Mouse (Mus musculus) frontal cortex, adult 2 months (tissue): ENCODE measurements at regions not wholly inside any gene's neighbourhood (a gene's known extent, or its start where the extent isn't known, plus 50 kb on each side); places are given as distances from the start of the nearest gene placed in this dataset.

Source experiments
- DNase-seq, 2 experiments: peaks; one replicate each; pipeline ENCODE4 v3.0.0; 2022; ENCODE audit warnings: low spot score in 1 of 2; ENCODE audit errors: extremely low spot score in 1 of 2

DNA sequence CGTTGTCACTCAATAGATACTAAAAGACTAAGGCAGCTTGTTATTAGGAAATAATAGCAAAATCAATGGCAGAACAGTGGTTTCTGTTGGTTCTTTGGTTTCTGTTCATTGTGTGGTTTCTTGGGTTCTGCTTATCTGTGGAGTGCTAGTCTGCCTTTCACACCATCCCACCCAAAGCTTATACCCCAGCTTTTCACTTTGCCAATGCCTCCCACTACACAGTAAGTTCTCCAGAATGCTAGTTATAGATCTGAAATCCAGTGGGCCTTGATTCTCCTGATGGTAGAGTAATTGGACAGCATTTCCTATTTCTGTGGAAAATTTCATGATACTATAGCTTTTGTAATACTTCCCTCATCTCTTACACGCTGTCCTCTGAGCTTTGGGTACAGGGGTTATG, 700.8 kb upstream of the 1700009N14Rik start:
- peak in 1 of 2 experiments; percentile 1 for DNase-seq

DNA sequence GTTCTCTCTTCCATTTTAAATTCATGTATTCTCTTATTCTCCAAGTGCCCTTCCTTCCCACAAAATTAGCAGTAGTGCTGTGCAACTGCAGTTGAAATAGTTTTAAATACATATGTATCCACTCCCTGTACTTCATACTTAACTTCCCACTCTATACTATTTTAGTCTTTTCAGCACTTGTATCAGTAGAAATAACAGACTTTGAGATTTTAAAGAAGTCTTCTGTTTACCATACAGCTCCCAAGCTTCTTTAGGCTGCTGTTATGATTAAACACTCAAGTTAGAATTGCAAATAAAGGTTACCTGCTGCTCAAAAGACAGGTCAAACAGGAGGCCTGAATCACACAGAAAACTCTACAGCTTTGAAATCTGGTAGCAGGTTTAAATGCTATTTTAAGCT, 665.1 kb upstream of the 1700009N14Rik start:
- peak; percentile 4 to 17 for DNase-seq

DNA sequence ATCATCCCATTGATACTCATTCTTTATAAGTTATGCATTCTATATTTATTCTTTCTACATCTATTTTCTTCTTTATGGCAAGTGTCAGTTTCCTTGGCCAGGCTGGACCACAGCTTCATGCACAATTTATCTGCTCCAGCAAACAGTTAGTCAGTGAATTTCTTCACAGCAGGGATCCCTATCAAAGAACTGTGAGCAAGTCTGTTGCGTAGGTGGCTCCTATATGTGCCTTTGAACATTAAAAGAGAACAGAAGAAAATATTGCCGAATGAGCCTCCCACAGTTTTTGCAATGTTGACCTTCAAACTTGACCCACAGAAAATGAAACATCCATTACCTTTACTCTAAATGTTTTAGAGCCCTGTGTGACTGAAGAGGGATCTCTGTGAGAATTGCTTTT, 625.0 kb upstream of the 1700009N14Rik start:
- peak; percentile 67 to 70 for DNase-seq

DNA sequence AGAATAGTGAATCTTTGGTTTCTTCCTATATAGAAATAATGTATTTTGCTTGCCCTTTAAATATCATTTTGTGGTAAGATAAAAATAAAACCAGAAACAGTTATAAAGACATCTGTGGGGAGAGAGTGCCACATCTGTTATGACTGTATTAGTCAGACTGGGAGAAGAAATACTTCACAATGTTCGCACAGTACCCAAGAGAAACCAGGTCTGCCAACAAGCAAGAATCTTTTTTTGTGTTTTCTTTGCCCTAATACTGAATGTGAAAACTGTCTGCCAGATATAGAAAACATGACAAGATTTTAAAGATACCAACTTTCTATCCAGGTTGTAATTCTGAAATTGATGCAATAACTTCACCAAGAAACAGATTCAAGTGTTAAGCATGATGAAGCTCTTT, 601.8 kb upstream of the 1700009N14Rik start:
- peak; percentile 31 to 51 for DNase-seq

DNA sequence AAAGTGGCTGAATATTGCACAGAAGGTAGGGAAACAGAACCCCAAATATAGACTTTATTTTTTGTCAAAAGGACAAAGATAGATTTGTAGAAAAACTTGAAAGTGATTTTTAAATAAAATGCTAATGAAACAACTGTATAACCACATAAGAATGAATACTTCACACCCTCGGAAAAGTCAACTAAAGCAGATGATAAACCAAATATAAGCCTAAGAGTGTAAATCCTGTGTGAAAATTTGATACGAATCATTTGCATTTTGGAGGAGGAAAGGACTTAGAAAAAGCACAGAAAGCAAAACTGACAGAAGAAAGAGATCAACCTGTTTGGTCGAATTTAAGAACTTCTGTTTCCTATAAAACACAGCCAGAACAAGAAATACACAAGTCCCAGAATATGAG, 595.7 kb upstream of the 1700009N14Rik start:
- peak in 1 of 2 experiments; percentile 22 for DNase-seq

DNA sequence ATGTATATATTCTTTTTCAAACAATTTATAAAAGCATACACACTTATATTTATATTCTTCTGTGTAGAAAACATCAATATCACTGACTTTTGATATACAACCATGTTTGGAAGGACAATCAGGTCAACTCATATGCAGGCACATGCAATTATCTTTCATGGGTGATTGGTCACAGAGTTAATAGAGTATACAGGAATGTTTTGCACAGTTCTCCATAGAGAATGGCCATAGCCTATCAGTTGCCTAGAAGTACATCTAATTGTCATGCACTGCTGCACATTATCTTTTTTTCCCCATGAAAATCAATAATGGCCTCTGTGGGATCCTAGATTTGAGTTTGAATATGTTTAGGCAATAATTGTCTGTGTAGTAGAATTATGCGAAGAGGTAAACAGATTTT, 549.5 kb upstream of the 1700009N14Rik start:
- DNase-seq = no peak

DNA sequence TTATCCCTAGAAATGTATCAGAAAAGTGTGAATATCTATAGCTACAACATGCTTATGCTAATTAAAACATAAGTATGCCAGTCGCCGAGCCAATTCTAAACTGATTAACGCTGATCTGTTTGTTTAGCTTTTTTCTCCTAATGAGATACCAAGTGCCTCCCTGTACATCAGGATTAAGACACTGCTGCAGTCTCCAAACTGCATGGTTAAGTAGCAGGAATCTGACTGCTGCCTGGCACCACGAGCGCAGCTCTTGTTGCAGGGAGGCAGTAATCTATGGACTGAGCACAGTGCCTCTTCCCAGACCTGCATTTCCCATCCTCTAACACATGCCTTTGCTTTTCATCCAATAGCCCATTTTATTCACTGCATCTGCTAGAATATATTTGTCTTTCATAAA, 523.3 kb upstream of the 1700009N14Rik start:
- DNase-seq = no peak

DNA sequence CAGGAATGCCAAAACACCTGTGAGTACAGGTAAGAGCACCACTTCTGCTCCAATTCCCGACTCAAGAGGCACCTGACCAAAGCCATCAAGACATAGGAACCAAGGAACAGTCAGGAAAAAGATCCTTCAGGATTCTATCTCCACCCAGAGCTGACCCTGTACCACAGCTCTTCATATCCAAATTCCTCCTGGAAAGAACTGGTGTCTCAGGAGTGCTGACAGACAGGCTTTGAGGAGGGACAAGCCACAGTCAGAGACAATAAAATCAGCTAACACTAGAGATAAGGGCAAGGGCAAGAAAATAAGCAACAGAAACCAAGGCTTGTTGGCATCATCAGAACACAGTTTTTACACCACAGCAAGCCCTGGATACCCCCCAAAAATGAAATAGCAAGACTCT, 496.5 kb upstream of the 1700009N14Rik start:
- DNase-seq = no peak

DNA sequence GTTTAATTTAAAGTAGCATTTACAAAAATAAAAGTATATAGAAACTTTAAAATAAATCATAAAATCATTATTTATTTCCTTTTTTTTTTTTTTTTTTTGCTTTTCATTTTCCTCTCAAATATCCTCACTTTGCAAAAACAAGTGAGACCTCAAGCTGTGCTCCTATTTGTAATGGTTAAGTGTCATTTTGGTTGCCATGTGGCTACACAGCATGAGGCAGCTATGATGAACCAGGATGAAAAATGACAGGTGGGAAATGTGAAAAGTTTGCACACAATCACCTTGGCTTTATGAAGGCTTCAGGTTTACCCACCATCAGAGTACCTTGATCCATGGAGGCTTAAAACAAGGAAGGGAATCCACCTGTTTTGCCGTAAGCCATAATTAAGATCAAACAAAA, 454.9 kb upstream of the 1700009N14Rik start:
- no peak for DNase-seq
